In the genomic region with DNA sequence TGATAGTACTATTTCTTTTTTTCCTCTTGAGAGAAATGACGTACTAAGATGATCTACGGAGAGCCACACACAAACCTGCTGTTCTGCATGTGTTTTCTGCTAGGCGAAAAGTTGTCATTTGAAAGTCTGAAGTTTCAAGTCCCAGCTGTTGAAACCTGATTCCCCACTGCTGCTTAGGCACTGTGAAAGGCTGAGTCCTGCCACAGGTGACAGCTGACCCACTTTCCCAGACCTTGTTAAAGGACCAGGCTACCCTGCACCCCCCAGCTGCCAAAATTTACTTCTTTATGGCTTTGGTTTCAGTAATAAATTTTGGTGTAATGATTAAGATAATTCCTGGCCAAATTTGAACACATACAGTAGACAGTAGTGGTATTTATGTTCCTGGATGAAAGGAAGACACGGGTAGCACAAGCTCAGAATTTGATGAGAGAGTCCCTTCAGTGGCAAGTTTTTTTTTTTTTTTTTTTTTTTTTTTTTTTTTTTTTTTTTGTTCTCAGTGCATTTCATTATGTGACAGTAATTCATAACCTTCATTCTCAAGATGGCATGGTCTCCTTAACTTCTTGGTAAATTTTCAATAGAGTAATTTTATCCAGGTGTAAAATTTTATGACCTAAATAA, we compare ENCODE assay signal across 17 mouse cellular contexts. TPM values are rescaled to one million over a fixed set of nuclear protein-coding genes. Genes with fewer than 3 reads are reported as not detected.
DNase-seq lines count a peak whose midpoint lies in the region; ATAC-seq lines count a peak whose summit lies in the region.
"Had no signal": no experiment of that assay in that cellular context is flagged by ENCODE, and none has a peak within 500 bp of the region (broad histone marks: within the 10 kb centered on the region; RNA-seq: fewer than 3 reads in every experiment).

No protein-coding gene starts in this region.

- DNase-seq in gastrocnemius, adult 8-10 months (ENCODE audit: low spot score in 2 of 2) = peak; percentile 20 to 56
- DNase-seq in gastrocnemius, postnatal 36 days = no peak
- DNase-seq in midbrain, embryonic 10.5 days (ENCODE audit: low spot score) = peak; percentile 3
- no peak for DNase-seq in midbrain, embryonic 14.5 days
- no peak for DNase-seq in heart, postnatal 4 days
- DNase-seq in frontal cortex, postnatal 10 days (ENCODE audit: low spot score in 2 of 2) = no peak
- DNase-seq: adrenal gland, adult 8-10 months; cerebellum, adult 8-10 months; heart, adult 18-20 months; liver, embryonic 13.5 days; lung, postnatal 14 days; thymus, postnatal 14 days had no signal

- no peaks in the 10 kb centered on the region for H3K27me3 ChIP-seq in midbrain, embryonic 10.5 days (ENCODE audit: low read depth, poor library complexity, severe bottlenecking)
- no peaks in the 10 kb centered on the region for H3K27me3 ChIP-seq in midbrain, embryonic 14.5 days (ENCODE audit: control insufficient read depth, insufficient read depth, low read length)
- H3K27me3 ChIP-seq in limb, embryonic 12.5 days = no peaks in the 10 kb centered on the region
- H3K27me3 ChIP-seq: embryonic facial prominence, embryonic 13.5 days; forebrain, embryonic 12.5 days; liver, embryonic 13.5 days; midbrain, embryonic 12.5 days had no signal

- H3K27ac ChIP-seq in midbrain, embryonic 10.5 days (replicated peaks) = no peak overlapping the region
- no peak overlapping the region for H3K27ac ChIP-seq in midbrain, embryonic 14.5 days (replicated peaks; ENCODE audit: low read depth, low read length)
- H3K27ac ChIP-seq in limb, embryonic 12.5 days = no peak overlapping the region
- H3K27ac ChIP-seq: embryonic facial prominence, embryonic 13.5 days; forebrain, embryonic 12.5 days; liver, embryonic 13.5 days; midbrain, embryonic 12.5 days had no signal

- no peaks in the 10 kb centered on the region for H3K4me1 ChIP-seq in midbrain, embryonic 10.5 days
- no peaks in the 10 kb centered on the region for H3K4me1 ChIP-seq in midbrain, embryonic 14.5 days (ENCODE audit: control insufficient read depth, insufficient read depth, low read length)
- H3K4me1 ChIP-seq in limb, embryonic 12.5 days (replicated peaks) = peaks cover 47% of the 10 kb centered on the region
- H3K4me1 ChIP-seq: forebrain, embryonic 12.5 days; midbrain, embryonic 12.5 days had no signal

- H3K4me2 ChIP-seq in midbrain, embryonic 14.5 days (ENCODE audit: low read length) = no peak overlapping the region
- H3K4me2 ChIP-seq in limb, embryonic 12.5 days = no peak overlapping the region
- H3K4me2 ChIP-seq: embryonic facial prominence, embryonic 13.5 days; forebrain, embryonic 12.5 days; liver, embryonic 13.5 days; midbrain, embryonic 12.5 days had no signal

- H3K9ac ChIP-seq in midbrain, embryonic 14.5 days (replicated peaks; ENCODE audit: low read length) = no peak overlapping the region
- no peak overlapping the region for H3K9ac ChIP-seq in limb, embryonic 12.5 days (replicated peaks)
- H3K9ac ChIP-seq: embryonic facial prominence, embryonic 13.5 days; forebrain, embryonic 12.5 days; liver, embryonic 13.5 days; midbrain, embryonic 12.5 days had no signal

- no peak overlapping the region for H3K4me3 ChIP-seq in midbrain, embryonic 10.5 days
- no peak overlapping the region for H3K4me3 ChIP-seq in midbrain, embryonic 14.5 days (replicated peaks; ENCODE audit: low read depth, low read length)
- no peak overlapping the region for H3K4me3 ChIP-seq in limb, embryonic 12.5 days (replicated peaks)
- H3K4me3 ChIP-seq: embryonic facial prominence, embryonic 13.5 days; forebrain, embryonic 12.5 days; liver, embryonic 13.5 days; midbrain, embryonic 12.5 days had no signal

- intact Hi-C loops in gastrocnemius, postnatal 36 days (cut with DNase I) = loop anchor here (5.0 kb wide), 1 partner anchor 50 kb away; a partner anchor contains a TSS

- peaks cover 7% of the 10 kb centered on the region; the same call in 1 of the 2 replicates for H3K9me3 ChIP-seq in midbrain, embryonic 10.5 days (replicated peaks)
- H3K9me3 ChIP-seq in midbrain, embryonic 14.5 days (ENCODE audit: control insufficient read depth, low read length) = no peaks in the 10 kb centered on the region
- H3K9me3 ChIP-seq in limb, embryonic 12.5 days = peaks cover 7% of the 10 kb centered on the region; the same call in 1 of the 2 replicates
- H3K9me3 ChIP-seq: forebrain, embryonic 12.5 days; liver, embryonic 13.5 days; midbrain, embryonic 12.5 days had no signal

- 84% methylated on average over 4 of the region's 4 CpGs for WGBS in midbrain, embryonic 10.5 days
- WGBS in midbrain, embryonic 14.5 days = 86% methylated on average over 4 of the region's 4 CpGs
- 8% methylated on average over 4 of the region's 4 CpGs for WGBS in limb, embryonic 12.5 days

- no peak for ATAC-seq in midbrain, embryonic 14.5 days (ENCODE audit: low FRiP score, low TSS enrichment)
- ATAC-seq in limb, embryonic 12.5 days (ENCODE audit: insufficient number of reproducible peaks, insufficient read depth, low FRiP score, low TSS enrichment, low read depth) = peak; percentile 92
- no peak for ATAC-seq in activated CD4-positive, CD25-positive, alpha-beta regulatory T cell, adult 4 months

- peaks cover 3% of the 10 kb centered on the region; the same call in 1 of the 2 replicates for H3K36me3 ChIP-seq in midbrain, embryonic 10.5 days
- no peaks in the 10 kb centered on the region for H3K36me3 ChIP-seq in midbrain, embryonic 14.5 days (ENCODE audit: control insufficient read depth, insufficient read depth, low read length)
- no peaks in the 10 kb centered on the region for H3K36me3 ChIP-seq in limb, embryonic 12.5 days
- H3K36me3 ChIP-seq: forebrain, embryonic 12.5 days; liver, embryonic 13.5 days; midbrain, embryonic 12.5 days had no signal

RNA-seq across cellular contexts. Expression of a gene that starts 52.0 kb away (rescaled TPM):
- 100 to 1,000 TPM; 161 to 203 (median 178) TPM for total RNA-seq in gastrocnemius, adult 8-10 months (2022)
- 100 to 1,000 TPM; 130 to 151 TPM for total RNA-seq in gastrocnemius, postnatal 36 days (2021)
- 30.0 and 36.8 TPM in 2 replicates for polyA plus RNA-seq in midbrain, embryonic 10.5 days (2016; fragmentation: Nextera tagmentation; extraction: Ambion mirVana)
- polyA plus RNA-seq in midbrain, embryonic 14.5 days (2014; fragmentation: Nextera tagmentation; extraction: Ambion mirVana) = 136 and 145 TPM in 2 replicates
- polyA plus RNA-seq in limb, embryonic 12.5 days (2016; fragmentation: Nextera tagmentation; extraction: Ambion mirVana) = 110 and 119 TPM in 2 replicates
- 10 to 100 TPM; 56.4 to 62.2 TPM for total RNA-seq in heart, postnatal 4 days (2021)
- polyA plus RNA-seq in activated CD4-positive, CD25-positive, alpha-beta regulatory T cell, adult 4 months (2017; shearing (Covaris generic)) = 10 to 100 TPM; 13.5 to 21.0 TPM

Comparison
In these comparisons a context has a peak if more than half of its experiments do, and no peak if none do; other contexts are left out.
1. DNase-seq: peak in gastrocnemius, adult 8-10 months (2 of 2) and midbrain, embryonic 10.5 days (single experiment); none in gastrocnemius, postnatal 36 days (0 of 2), midbrain, embryonic 14.5 days (single experiment), heart, postnatal 4 days (single experiment) and frontal cortex, postnatal 10 days (0 of 2).